In genomic region chr1:36274455-36274854, GRCm38 (mm10) we compare ENCODE assay signal across 10 mouse cellular contexts. TPM values are rescaled to one million over a fixed set of nuclear protein-coding genes. Genes with fewer than 3 reads are reported as not detected.
DNase-seq lines count a peak whose midpoint lies in the region; ATAC-seq and TF ChIP-seq lines count a peak whose summit lies in the region.
"Had no signal": no experiment of that assay in that cellular context is flagged by ENCODE, and none has a peak within 500 bp of the region (broad histone marks: within the 10 kb centered on the region; RNA-seq: fewer than 3 reads in every experiment).

TSS of gene Neurl3 (minus strand) at chr1:36274679.

- no peaks in the 10 kb centered on the region for H3K9me3 ChIP-seq in lung, embryonic 16.5 days (ENCODE audit: control insufficient read depth, low read length)

- peaks cover 26% of the 10 kb centered on the region for H3K4me1 ChIP-seq in lung, embryonic 16.5 days (replicated peaks; ENCODE audit: control insufficient read depth, insufficient read depth, low read length)
- peaks cover 6% of the 10 kb centered on the region for H3K4me1 ChIP-seq in cerebellum, adult 2 months (ENCODE audit: control insufficient read depth, insufficient read depth, low read length)

- WGBS in lung, embryonic 16.5 days, result 80% methylated on average over 5 of the region's 5 CpGs
- 20% methylated on average over 5 of the region's 5 CpGs for WGBS in large intestine, adult 2 months
- WGBS in cerebellum, adult 2 months, result 29% methylated on average over 5 of the region's 5 CpGs

- no peak for TF ChIP-seq POLR2A in cerebellum, adult 2 months (IDR thresholded peaks at IDR 0.05; ENCODE audit: borderline replicate concordance, insufficient read depth, low read length)

- H3K9ac ChIP-seq in lung, embryonic 16.5 days (ENCODE audit: low read length), result no peak within 1 kb of the TSS

- H3K27me3 ChIP-seq in lung, embryonic 16.5 days (ENCODE audit: control insufficient read depth, insufficient read depth, low read depth, low read length), result no peaks in the 10 kb centered on the region
- H3K27me3 ChIP-seq in cerebellum, adult 2 months (ENCODE audit: control insufficient read depth, insufficient read depth, low read length), result no peaks in the 10 kb centered on the region

- peak; percentile 84 for DNase-seq in heart, adult 11 months
- no peak for DNase-seq in heart, postnatal 25 days (ENCODE audit: low spot score)
- no peak for DNase-seq in lung, postnatal 36 days
- DNase-seq in large intestine, adult 2 months (ENCODE audit: low read depth, low spot score), result peak; percentile 86
- no peak for DNase-seq in cerebellum, adult 2 months
- DNase-seq in left cerebral cortex, adult 2 months (ENCODE audit: extremely low spot score in 1 of 2, low spot score in 2 of 2), result no peak
- DNase-seq: gastrocnemius, postnatal 10 days; thymus, adult 18-20 months had no signal

- peak within 1 kb of the TSS; percentile 18; the same call in 1 of the 2 replicates for H3K4me3 ChIP-seq in lung, embryonic 16.5 days (ENCODE audit: low read length)
- no peak within 1 kb of the TSS for H3K4me3 ChIP-seq in cerebellum, adult 2 months (replicated peaks; ENCODE audit: insufficient read depth, low read depth, low read length)
- H3K4me3 ChIP-seq in left cerebral cortex, adult 2 months, result no peak within 1 kb of the TSS

- TF ChIP-seq CTCF in cerebellum, adult 2 months (IDR thresholded peaks at IDR 0.05; ENCODE audit: borderline replicate concordance, insufficient read depth, low read depth, low read length), result no peak
- no peak for TF ChIP-seq CTCF in left cerebral cortex, adult 2 months (IDR thresholded peaks at IDR 0.05)

- H3K36me3 ChIP-seq in lung, embryonic 16.5 days (ENCODE audit: control insufficient read depth, insufficient read depth, low read length), result no peaks in the 10 kb centered on the region

- intact Hi-C loops in heart, postnatal 25 days (cut with DNase I), result no loop called here
- intact Hi-C loops in left cerebral cortex, adult 2 months (cut with DNase I), result loop anchor here (10.0 kb wide), 1 partner anchor 1380 kb away; no protein-coding TSS in a partner anchor

- ATAC-seq in lung, embryonic 16.5 days (ENCODE audit: low read depth), result no peak
- ATAC-seq in neutrophil, adult 5-6 weeks (ENCODE audit: extremely low read depth, insufficient number of reproducible peaks, low FRiP score, poor library complexity, severe bottlenecking), result no peak

- peak within 1 kb of the TSS; percentile 68; the same call in 1 of the 2 replicates for H3K27ac ChIP-seq in lung, embryonic 16.5 days (ENCODE audit: low read length)
- no peak within 1 kb of the TSS for H3K27ac ChIP-seq in cerebellum, adult 2 months (ENCODE audit: insufficient read depth, low read length)
- no peak within 1 kb of the TSS for H3K27ac ChIP-seq in left cerebral cortex, adult 2 months

- peak within 1 kb of the TSS; percentile 22 for H3K4me2 ChIP-seq in lung, embryonic 16.5 days (ENCODE audit: low read depth, low read length)

RNA-seq across cellular contexts. Expression of gene Neurl3, which starts in this region (rescaled TPM):
- 1 to 10 TPM; 3.1 to 3.4 TPM for total RNA-seq in heart, postnatal 25 days (2021)
- polyA plus RNA-seq in lung, embryonic 16.5 days (2015; fragmentation: Nextera tagmentation; extraction: Ambion mirVana), result 7.5 and 7.7 TPM in 2 replicates
- polyA plus RNA-seq in large intestine, adult 2 months (2012; rRNA removed), result 88.2 and 180 TPM in 2 replicates
- total RNA-seq in neutrophil, adult 5-6 weeks (2017), result 433 and 491 TPM in 2 replicates
- polyA plus RNA-seq in cerebellum, adult 2 months (2012; rRNA removed), result 0.93 and 1.0 TPM in 2 replicates
- total RNA-seq in left cerebral cortex, adult 2 months (2021), result under 1 TPM; 0.40 to 0.50 TPM

Comparison
In these comparisons a context has a peak if more than half of its experiments do, and no peak if none do; other contexts are left out.
1. RNA of gene Neurl3 (total RNA-seq): 433 to 491 TPM in neutrophil, adult 5-6 weeks; 3.1 to 3.4 TPM in heart, postnatal 25 days and 0.40 to 0.50 TPM in left cerebral cortex, adult 2 months; every median in the first group is over 10 times any median in the second.
2. RNA of gene Neurl3 (polyA plus RNA-seq): 88.2 to 180 TPM in large intestine, adult 2 months; 7.5 to 7.7 TPM in lung, embryonic 16.5 days and 0.93 to 1.0 TPM in cerebellum, adult 2 months; every median in the first group is over 10 times any median in the second.
3. DNase-seq: peak in heart, adult 11 months (single experiment) and large intestine, adult 2 months (single experiment); none in heart, postnatal 25 days (single experiment), lung, postnatal 36 days (single experiment), cerebellum, adult 2 months (0 of 2) and left cerebral cortex, adult 2 months (0 of 2).